Mouse (Mus musculus): Measurements from ENCODE around the gene Mbtps1. TPM values are rescaled to one million over a fixed set of nuclear protein-coding genes. Genes with fewer than 3 reads are reported as not detected.

Gene Mbtps1
- polyA plus RNA-seq, 1 experiment: 81.6 TPM

DNA sequence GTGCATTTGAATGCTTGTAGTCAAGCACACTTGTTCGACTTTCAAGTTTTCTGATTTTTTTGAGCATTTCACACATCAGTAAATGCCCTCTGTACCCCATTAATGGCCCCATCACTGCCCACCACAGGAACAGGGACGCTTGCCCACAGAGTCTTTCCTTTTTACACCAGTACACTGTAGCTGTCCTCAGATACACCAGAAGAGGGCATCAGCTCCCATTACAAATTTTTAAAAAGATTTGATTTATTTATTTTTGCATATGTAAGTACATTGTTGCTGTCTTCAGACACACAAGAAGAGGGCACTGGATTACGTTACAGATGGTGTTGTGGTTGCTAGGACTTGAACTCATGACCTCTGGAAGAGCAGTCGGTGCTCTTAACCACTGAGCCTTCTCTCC lies 29.8 kb upstream of the Mbtps1 start:
- no peak overlapping the region for H3K27ac ChIP-seq (ENCODE audit: insufficient read depth, low read length)
- no peak overlapping the region for H3K4me3 ChIP-seq (replicated peaks; ENCODE audit: insufficient read depth, low read depth, low read length)
- 68% methylated on average over 4 of the region's 4 CpGs for WGBS
- no peak for DNase-seq
- no peaks in the 10 kb centered on the region for H3K27me3 ChIP-seq (ENCODE audit: control insufficient read depth, insufficient read depth, low read length)
- no peaks in the 10 kb centered on the region for H3K4me1 ChIP-seq (ENCODE audit: control insufficient read depth, insufficient read depth, low read length)
- TF ChIP-seq POLR2A (IDR thresholded peaks at IDR 0.05; ENCODE audit: borderline replicate concordance, insufficient read depth, low read length): no peak
- TF ChIP-seq CTCF (IDR thresholded peaks at IDR 0.05; ENCODE audit: borderline replicate concordance, insufficient read depth, low read depth, low read length): no peak

GRCm38 (mm10) chr8:119585901-119586300 lies 27.4 kb upstream of the Mbtps1 start:
- no peaks in the 10 kb centered on the region for H3K4me1 ChIP-seq (ENCODE audit: control insufficient read depth, insufficient read depth, low read length)
- WGBS: 13% methylated on average over 24 of the region's 24 CpGs
- DNase-seq: no peak
- no peaks in the 10 kb centered on the region for H3K27me3 ChIP-seq (ENCODE audit: control insufficient read depth, insufficient read depth, low read length)
- H3K4me3 ChIP-seq (replicated peaks; ENCODE audit: insufficient read depth, low read depth, low read length): no peak overlapping the region
- TF ChIP-seq CTCF (IDR thresholded peaks at IDR 0.05; ENCODE audit: borderline replicate concordance, insufficient read depth, low read depth, low read length) (no peak), POLR2A (IDR thresholded peaks at IDR 0.05; ENCODE audit: borderline replicate concordance, insufficient read depth, low read length) (no peak)
- no peak overlapping the region for H3K27ac ChIP-seq (ENCODE audit: insufficient read depth, low read length)

GRCm38 (mm10) chr8:119580441-119581161 lies 22.1 kb upstream of the Mbtps1 start:
- H3K4me1 ChIP-seq (ENCODE audit: control insufficient read depth, insufficient read depth, low read length): no peaks in the 10 kb centered on the region
- H3K27me3 ChIP-seq (ENCODE audit: control insufficient read depth, insufficient read depth, low read length): no peaks in the 10 kb centered on the region
- no peak overlapping the region for H3K27ac ChIP-seq (ENCODE audit: insufficient read depth, low read length)
- no peak overlapping the region for H3K4me3 ChIP-seq (replicated peaks; ENCODE audit: insufficient read depth, low read depth, low read length)
- TF ChIP-seq POLR2A (IDR thresholded peaks at IDR 0.05; ENCODE audit: borderline replicate concordance, insufficient read depth, low read length) (no peak), CTCF (IDR thresholded peaks at IDR 0.05; ENCODE audit: borderline replicate concordance, insufficient read depth, low read depth, low read length) (no peak)
- DNase-seq: no peak
- 85% methylated on average over 5 of the region's 5 CpGs for WGBS

- Histone ChIP-seq H3K27ac (ENCODE audit: insufficient read depth, low read length) (no peak overlapping the region), H3K4me3 (replicated peaks; ENCODE audit: insufficient read depth, low read depth, low read length) (no peak overlapping the region), H3K4me1 (ENCODE audit: control insufficient read depth, insufficient read depth, low read length) (no peaks in the 10 kb centered on the region), H3K27me3 (ENCODE audit: control insufficient read depth, insufficient read depth, low read length) (no peaks in the 10 kb centered on the region)
- TF ChIP-seq POLR2A (IDR thresholded peaks at IDR 0.05; ENCODE audit: borderline replicate concordance, insufficient read depth, low read length) (no peak), CTCF (IDR thresholded peaks at IDR 0.05; ENCODE audit: borderline replicate concordance, insufficient read depth, low read depth, low read length) (no peak)
- DNase-seq: no peak
- 53% methylated on average over 13 of the region's 13 CpGs for WGBS
Measured at GRCm38 (mm10) chr8:119579096-119579495, 20.6 kb upstream of the Mbtps1 start.

GRCm38 (mm10) chr8:119575366-119575726 lies 16.8 kb upstream of the Mbtps1 start:
- Histone ChIP-seq H3K4me3 (replicated peaks; ENCODE audit: insufficient read depth, low read depth, low read length) (peak overlapping the region; percentile 64), H3K27ac (ENCODE audit: insufficient read depth, low read length) (no peak overlapping the region), H3K27me3 (ENCODE audit: control insufficient read depth, insufficient read depth, low read length) (no peaks in the 10 kb centered on the region), H3K4me1 (ENCODE audit: control insufficient read depth, insufficient read depth, low read length) (0 out of 2 replicates have a peak, but pooled peaks cover 2% of the 10 kb centered on the region)
- TF ChIP-seq POLR2A (IDR thresholded peaks at IDR 0.05; ENCODE audit: borderline replicate concordance, insufficient read depth, low read length) (no peak), CTCF (IDR thresholded peaks at IDR 0.05; ENCODE audit: borderline replicate concordance, insufficient read depth, low read depth, low read length) (no peak)
- WGBS: 2% methylated on average over 16 of the region's 16 CpGs
- DNase-seq: no peak

DNA sequence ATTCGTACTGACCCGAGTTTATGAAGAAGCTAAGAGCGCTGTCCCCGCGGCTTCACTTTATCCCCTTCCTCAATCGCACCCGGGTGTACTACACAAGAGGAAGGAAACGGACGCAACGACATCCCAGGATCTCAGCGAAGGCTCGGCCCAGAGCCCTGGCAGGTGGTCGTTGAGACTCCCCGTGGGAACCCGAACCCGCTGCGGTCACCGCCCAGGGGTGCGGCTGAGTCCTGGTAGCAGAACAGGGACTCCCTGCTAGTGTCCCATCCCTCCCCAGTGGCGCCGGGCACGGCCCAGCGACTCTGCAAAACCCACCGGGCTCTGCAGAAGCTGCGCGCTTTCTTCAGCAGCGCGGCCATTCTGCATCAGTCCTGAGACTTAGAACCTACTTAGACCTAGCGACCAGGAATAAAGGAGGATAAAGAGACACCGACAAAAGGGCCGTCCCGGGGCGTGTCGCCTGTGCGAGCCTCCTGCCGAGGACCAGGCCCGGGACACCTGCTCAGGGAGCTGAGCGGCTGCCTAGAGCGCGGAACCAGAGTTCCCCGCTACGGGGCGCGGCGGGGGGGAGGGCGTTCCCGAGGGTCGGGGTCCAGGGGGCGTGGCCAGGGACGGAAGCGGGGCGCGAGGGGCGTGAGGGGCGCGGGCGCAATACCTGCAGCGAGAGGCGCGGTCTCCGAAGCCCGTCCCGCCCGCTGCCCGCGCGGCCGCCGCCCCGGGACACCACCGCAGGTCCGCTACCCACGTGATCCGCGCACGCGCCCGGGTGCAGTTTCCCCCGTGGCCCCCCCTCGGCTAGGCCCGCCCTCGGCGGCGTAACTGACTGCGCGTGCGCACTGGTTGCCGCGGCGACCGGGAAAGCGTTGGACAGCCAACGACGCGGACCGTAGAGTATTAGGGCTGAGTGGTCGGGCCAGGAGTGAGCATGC lies 16.2 kb upstream of the Mbtps1 start, which contains the start of the genes Hsdl1 and Dnaaf1:
Hsdl1 (minus strand) TSS at position 747 of the 929 bp plus-strand sequence.
Dnaaf1 (plus strand) TSS at position 799 of the 929 bp plus-strand sequence.
- under 1% methylated on average over 96 of the region's 97 CpGs for WGBS
- TF ChIP-seq POLR2A (IDR thresholded peaks at IDR 0.05; ENCODE audit: borderline replicate concordance, insufficient read depth, low read length): peak; percentile 71
- no peak for TF ChIP-seq CTCF (IDR thresholded peaks at IDR 0.05; ENCODE audit: borderline replicate concordance, insufficient read depth, low read depth, low read length)
- Histone ChIP-seq H3K27me3 (ENCODE audit: control insufficient read depth, insufficient read depth, low read length) (no peaks in the 10 kb centered on the region), H3K27ac (ENCODE audit: insufficient read depth, low read length) (no peak within 1 kb of the TSS), H3K4me3 (replicated peaks; ENCODE audit: insufficient read depth, low read depth, low read length) (peak within 1 kb of the TSS; percentile 64), H3K4me1 (ENCODE audit: control insufficient read depth, insufficient read depth, low read length) (0 out of 2 replicates have a peak, but pooled peaks cover 2% of the 10 kb centered on the region)
- peak; percentile 95 to 97 for DNase-seq

- 74% methylated on average over 4 of the region's 4 CpGs for WGBS
- Histone ChIP-seq H3K4me1 (ENCODE audit: control insufficient read depth, insufficient read depth, low read length) (0 out of 2 replicates have a peak, but pooled peaks cover 2% of the 10 kb centered on the region), H3K27me3 (ENCODE audit: control insufficient read depth, insufficient read depth, low read length) (no peaks in the 10 kb centered on the region), H3K4me3 (replicated peaks; ENCODE audit: insufficient read depth, low read depth, low read length) (no peak overlapping the region), H3K27ac (ENCODE audit: insufficient read depth, low read length) (no peak overlapping the region)
- DNase-seq: no peak
- TF ChIP-seq POLR2A (IDR thresholded peaks at IDR 0.05; ENCODE audit: borderline replicate concordance, insufficient read depth, low read length) (no peak), CTCF (IDR thresholded peaks at IDR 0.05; ENCODE audit: borderline replicate concordance, insufficient read depth, low read depth, low read length) (no peak)
Measured at GRCm38 (mm10) chr8:119572411-119572810, 13.9 kb upstream of the Mbtps1 start.
